Mouse (Mus musculus) T-helper 2 cell (primary cell): ENCODE measurements at regions not wholly inside any gene's neighbourhood (a gene's known extent, or its start where the extent isn't known, plus 50 kb on each side); places are given as distances from the start of the nearest gene placed in this dataset.

ENCODE experiments used
- in situ Hi-C: fragments of 300-600 bp; cut with MboI, MseI; formaldehyde crosslinking; loops from one replicate; pipeline ENCODE4 v1.15.1; 2025; ENCODE audit warnings: high pct_unique_total_duplicates

- in situ Hi-C loops: no loop called here
Measured at GRCm38 (mm10) chr3:148659024-148659423, 331.3 kb downstream of the Adgrl2 start.

- in situ Hi-C loops: no loop called here
Measured at GRCm38 (mm10) chr3:148658368-148658767, 332.0 kb downstream of the Adgrl2 start.

GRCm38 (mm10) chr3:148656187-148656586, 334.2 kb downstream of the Adgrl2 start:
- in situ Hi-C loops: no loop called here

DNA sequence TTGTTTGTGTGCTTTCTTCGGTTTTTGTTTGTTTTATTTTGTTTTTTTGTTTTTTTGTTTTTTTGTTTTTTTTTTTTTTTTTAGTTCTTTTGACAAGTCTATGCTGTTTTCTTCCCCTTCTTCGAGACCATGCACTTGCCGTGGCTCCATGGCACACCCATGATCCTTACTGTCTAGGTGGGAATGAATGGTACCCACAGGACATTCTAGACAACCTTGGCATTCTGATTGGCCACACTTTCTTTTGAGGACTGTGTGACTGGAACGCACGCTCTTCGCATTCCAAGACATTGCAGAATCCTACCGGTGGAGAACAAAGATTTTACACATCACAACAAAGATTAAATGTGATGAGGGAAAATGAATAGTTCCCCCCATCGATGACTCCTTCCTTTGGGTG, 340.1 kb downstream of the Adgrl2 start:
- in situ Hi-C loops: no loop called here

GRCm38 (mm10) chr3:148644924-148645323, 345.4 kb downstream of the Adgrl2 start:
- in situ Hi-C loops: no loop called here

DNA sequence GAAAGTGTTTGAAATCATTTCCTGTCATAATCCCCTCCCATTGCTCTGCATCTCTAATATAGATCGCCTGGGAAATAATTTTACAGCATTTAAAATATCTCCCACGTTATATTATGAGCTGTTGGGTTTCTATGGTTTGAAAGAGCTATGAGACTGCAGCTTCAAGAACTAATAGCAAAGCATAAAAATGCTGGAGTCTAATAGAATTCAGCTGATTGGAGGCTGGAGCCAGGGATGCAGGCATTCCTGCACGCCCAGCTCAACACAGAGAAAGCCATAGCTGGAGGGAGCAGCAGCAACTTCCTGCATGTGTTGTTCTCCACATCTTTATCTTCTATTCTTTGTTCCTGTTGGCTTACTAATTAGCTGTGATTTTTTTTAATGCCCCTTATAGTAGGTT, 348.8 kb downstream of the Adgrl2 start:
- in situ Hi-C loops: no loop called here

GRCm38 (mm10) chr3:148640680-148641101, 349.7 kb downstream of the Adgrl2 start:
- in situ Hi-C loops: no loop called here

DNA sequence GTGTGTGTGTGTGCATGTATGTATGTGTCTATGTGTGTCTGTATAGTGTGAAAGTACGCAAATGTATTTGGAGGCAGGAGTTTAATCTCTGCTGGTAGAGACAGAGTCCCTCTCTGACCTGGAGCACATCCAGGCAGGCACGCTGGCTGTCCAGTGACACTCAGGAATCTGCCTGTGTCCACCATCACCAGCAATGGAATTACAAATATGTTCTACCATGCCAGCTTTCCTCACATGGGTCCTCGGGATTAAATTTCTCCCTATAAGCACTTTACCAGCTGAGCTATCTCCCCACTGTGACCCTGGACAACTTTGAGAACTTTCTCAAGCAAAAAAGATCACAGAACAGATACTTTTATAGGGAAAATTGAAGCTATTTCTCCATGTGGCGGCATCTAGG, 355.3 kb downstream of the Adgrl2 start:
- in situ Hi-C loops: no loop called here

- in situ Hi-C loops: no loop called here
Measured at GRCm38 (mm10) chr3:148634352-148634751, 356.0 kb downstream of the Adgrl2 start.

GRCm38 (mm10) chr3:148633291-148633690, 357.1 kb downstream of the Adgrl2 start:
- in situ Hi-C loops: no loop called here

GRCm38 (mm10) chr3:148632449-148632848, 357.9 kb downstream of the Adgrl2 start:
- in situ Hi-C loops: no loop called here

GRCm38 (mm10) chr3:148631415-148632192, 358.8 kb downstream of the Adgrl2 start:
- in situ Hi-C loops: no loop called here

GRCm38 (mm10) chr3:148630865-148631264, 359.5 kb downstream of the Adgrl2 start:
- in situ Hi-C loops: no loop called here

DNA sequence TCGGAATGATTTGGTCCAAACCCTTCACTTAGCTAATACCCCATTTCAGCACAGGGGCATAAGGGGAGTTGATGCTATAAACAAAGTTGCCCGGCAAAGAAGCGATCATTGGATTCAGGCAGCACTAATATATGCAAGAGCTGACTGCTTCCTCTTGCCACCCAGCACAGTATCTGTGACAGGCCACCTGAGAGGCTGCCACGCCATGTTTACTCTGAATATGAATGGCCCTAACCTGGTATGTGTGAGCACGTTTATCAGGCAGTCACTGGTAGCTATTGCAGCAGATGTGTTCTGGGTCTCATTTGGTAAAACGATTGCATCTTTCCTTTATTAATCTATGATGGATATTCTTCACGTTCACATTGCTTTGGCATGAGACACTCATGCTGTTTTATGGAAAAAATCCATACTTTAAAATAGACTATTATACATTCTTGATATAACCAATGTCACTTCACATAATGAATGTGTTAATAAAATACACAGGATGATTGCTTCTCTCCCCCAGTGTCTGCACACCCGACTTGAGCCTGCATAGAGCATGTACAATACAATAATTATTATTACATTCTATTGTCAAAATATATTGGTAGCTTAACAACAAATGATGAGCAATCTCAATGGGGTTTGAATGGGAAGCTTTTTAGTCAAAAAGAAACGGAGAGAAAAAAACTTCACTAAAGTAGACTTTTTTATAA, 375.2 kb downstream of the Adgrl2 start:
- in situ Hi-C loops: no loop called here

- in situ Hi-C loops: no loop called here
Measured at GRCm38 (mm10) chr3:148613443-148613842, 376.9 kb downstream of the Adgrl2 start.

DNA sequence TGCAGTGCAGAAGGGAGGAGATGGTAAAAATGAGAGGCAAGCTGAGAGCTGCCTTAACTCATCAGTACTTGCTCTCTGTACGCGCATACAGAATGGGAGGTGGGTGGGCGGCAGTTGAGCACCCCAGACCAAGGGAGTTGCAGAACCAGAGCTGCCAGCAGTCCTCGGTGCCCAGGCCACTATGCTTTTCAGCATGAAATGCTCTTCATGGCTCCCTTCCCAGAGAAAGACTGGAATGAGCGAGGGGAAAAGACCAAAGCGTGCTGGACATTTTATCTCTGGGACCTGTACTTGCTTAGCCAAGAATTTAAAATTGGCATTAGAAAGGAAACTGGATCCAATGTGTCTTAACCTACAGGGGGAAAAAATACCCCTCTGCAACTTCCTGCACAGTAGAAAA, 387.1 kb downstream of the Adgrl2 start:
- in situ Hi-C loops: no loop called here

DNA sequence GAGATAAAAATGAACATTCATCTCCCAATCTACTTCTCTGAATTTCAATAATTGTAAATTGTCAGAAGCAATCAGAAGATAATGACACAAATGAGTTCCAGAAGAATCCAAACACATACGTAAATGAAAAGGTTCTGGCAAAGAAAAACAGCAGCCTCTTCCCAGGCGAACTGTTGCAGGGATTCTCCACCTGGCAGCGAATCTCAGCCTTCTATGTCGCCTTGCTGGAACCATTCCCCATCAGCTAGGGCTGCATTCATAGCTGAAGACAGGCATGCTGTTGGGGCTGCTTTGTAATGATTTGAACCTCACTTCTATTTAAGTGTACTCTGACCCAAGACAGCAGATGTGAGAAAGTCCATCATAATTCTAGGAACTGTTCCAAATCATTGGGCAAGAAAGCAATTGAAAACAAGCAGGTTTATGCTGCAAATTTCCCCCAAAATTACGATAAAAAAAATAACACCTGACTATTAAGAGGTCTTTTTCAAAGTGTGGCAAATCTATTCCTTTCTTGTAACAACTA, 387.6 kb downstream of the Adgrl2 start:
- in situ Hi-C loops: no loop called here

GRCm38 (mm10) chr3:148595561-148595960, 394.8 kb downstream of the Adgrl2 start:
- in situ Hi-C loops: no loop called here

DNA sequence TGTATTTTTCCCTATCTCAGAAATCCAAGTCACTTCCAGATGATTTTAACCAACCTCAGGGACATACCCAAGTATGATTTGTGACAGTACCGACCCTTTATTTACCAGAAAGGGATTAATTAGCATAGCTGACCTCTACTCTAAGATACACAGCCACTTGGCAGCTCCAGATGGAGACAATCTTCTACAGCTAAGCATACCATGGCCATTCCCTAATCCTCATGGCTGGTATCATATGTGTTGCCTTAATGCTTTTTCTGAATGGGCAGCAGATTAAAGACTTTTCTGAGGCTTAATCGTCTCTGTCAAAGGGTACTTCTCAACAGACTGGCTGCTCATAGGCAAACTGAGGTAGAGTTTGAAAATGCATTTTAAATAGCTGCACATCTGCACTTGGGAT, 400.8 kb downstream of the Adgrl2 start:
- in situ Hi-C loops: no loop called here

- in situ Hi-C loops: no loop called here
Measured at GRCm38 (mm10) chr3:148575735-148576134, 414.6 kb downstream of the Adgrl2 start.

- in situ Hi-C loops: no loop called here
Measured at GRCm38 (mm10) chr3:148572493-148572892, 417.9 kb downstream of the Adgrl2 start.

- in situ Hi-C loops: loop anchor here (10.0 kb wide), 1 partner anchor 260 kb away; no protein-coding TSS in a partner anchor
Measured at GRCm38 (mm10) chr3:148564716-148565115, 425.6 kb downstream of the Adgrl2 start.

DNA sequence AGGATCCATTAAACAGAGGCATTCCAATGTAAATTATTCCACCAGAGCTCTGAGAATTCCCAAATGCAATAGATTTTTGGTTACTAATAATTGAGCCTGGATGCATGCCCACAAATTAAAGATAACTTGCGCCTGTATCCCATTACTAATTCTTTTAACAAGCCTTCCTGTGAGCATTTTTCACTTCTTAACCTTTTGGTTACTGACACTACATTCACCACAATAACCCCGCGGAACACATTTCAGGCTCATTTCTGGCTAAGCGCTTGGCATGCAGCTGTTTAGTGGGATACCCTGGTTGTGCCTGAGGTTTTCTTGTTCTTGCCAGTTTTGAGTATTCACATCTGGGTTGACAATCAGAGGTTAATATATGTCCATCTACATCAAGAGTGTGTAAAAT, 429.1 kb downstream of the Adgrl2 start:
- in situ Hi-C loops: loop anchor here (10.0 kb wide), 1 partner anchor 256 kb away; no protein-coding TSS in a partner anchor
